Mouse (Mus musculus) heart, adult 2 months (tissue): ENCODE data around the gene Ghdc.

Experiments used
- CTCF ChIP-seq: fragments of 200-600 bp; IDR thresholded peaks from 2 replicates; pipeline ENCODE4 v1.8.1; 2022; ENCODE audit warnings: antibody characterized with exemption, mild to moderate bottlenecking, moderate library complexity
- EP300 ChIP-seq: fragments of 200-500 bp; IDR thresholded peaks from 2 replicates; pipeline ENCODE4 v1.6.1; 2011; ENCODE audit warnings: low read depth, low read length, control low read depth; ENCODE audit not compliant: insufficient read depth
- POLR2A ChIP-seq: fragments of 200-500 bp; IDR thresholded peaks from 2 replicates; pipeline ENCODE4 v1.6.1; 2011; ENCODE audit warnings: mild to moderate bottlenecking, low read depth, low read length, control low read depth; ENCODE audit not compliant: insufficient read depth

DNA sequence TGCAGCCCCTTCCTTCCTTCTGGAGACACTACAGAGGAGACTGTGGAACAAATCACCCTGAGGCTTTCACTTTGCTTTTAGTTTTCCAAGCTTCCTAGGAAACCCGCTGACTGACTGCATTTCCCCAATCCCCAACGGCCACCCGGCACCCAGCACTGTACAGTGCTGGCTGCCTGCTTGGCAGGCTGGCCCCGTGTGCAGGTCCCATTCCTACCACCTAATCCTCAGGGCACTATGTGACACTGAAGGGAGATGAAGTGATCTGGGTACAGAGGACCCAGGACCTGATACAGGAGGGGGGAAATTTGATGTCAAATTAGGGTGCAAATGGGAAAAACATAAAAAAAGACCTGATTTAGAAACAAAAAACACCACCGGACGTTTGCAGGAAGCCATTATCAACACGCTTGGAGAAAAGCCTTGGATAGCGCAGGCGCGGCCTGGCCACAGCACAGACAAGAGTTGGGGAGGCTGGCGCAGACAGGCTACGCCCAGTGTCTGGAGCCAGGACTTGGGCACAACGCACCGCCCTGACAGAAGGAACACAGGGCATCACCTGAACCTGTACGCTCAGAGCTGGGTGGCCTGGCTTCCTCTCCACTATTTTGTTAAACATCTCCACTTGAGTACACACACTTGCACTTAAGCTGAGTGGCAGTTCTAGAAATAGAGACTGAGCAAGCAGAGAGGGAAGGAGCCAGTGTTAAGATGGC is 11.2 kb upstream of the Ghdc start:
- no peak for TF ChIP-seq CTCF
- TF ChIP-seq EP300: no peak
- no peak for TF ChIP-seq POLR2A
